Mouse (Mus musculus): Measurements from ENCODE around the gene Bhmt2. TPM values are rescaled to one million over a fixed set of nuclear protein-coding genes. Genes with fewer than 3 reads are reported as not detected.

Gene Bhmt2
- polyA plus RNA-seq, 1 experiment = 1.4 TPM

DNA sequence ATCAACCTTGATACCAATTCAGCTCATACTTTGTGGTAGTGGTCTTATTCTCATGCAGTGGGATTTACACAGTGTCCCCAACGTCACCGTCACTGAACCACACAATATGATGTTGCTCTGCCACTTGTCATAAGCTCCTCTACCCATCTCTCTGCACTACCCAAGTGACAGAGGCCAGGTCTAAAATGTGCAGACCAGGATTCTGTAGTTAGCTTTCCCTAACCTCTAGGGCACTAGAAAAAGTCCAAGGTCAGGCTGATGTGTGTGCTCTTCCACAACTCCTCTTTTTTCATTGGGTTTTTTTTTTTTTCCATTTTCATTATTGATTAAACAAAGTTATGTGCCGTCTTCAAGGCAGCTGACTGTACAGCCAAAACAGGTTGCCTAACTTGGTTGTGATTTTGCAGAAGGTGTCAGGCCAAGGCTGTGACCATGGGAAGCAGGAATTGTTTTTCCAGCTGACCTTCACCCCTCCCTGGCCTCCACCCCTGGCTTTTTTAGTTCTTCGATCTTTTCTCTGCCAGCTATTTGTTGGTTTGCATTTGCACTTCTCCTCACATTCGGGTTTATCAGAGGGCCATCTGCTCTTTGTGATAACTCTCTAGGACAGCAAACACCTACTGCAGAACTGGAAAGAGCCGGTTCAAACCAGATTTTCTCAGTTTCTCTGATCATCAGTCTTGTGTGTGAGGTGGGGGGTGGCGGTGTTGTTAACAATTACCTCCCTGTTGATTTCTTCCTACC, 25.5 kb downstream of the Bhmt2 start:
- no peak for DNase-seq (ENCODE audit: low read depth, low spot score)
- WGBS = 61% methylated on average over 7 of the region's 7 CpGs

- WGBS = 60% methylated on average over 4 of the region's 4 CpGs
- no peak for DNase-seq (ENCODE audit: low read depth, low spot score)
Observed at GRCm38 (mm10) chr13:93639636-93640035, 34.5 kb downstream of the Bhmt2 start.

GRCm38 (mm10) chr13:93637282-93638245, 36.5 kb downstream of the Bhmt2 start, which contains the start of gene Bhmt:
Gene Bhmt, minus strand, starts transcription at chr13:93637961.
- DNase-seq (ENCODE audit: low read depth, low spot score) = no peak
- 66% methylated on average over 19 of the region's 19 CpGs for WGBS

DNA sequence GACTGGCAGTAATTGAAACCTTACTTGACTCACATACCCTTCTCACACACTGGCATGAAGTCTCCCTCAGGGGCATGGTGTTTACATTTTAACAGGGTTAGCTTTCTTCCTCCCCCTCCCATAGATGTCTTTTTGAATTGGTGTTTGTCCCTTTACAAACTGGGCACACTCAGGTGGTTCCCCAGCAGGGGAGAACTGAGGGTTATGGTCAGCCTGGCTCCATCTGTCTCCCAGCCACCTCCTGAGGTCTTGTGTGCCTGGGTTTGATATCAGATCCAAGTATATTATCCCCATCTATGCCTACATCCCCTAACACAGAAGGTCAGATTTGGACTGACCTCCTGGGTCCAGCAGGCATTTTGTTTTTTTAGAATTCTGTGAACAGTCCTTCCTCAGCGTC, 37.5 kb downstream of the Bhmt2 start:
- 62% methylated on average over 1 of the region's 1 CpGs for WGBS
- no peak for DNase-seq (ENCODE audit: low read depth, low spot score)

DNA sequence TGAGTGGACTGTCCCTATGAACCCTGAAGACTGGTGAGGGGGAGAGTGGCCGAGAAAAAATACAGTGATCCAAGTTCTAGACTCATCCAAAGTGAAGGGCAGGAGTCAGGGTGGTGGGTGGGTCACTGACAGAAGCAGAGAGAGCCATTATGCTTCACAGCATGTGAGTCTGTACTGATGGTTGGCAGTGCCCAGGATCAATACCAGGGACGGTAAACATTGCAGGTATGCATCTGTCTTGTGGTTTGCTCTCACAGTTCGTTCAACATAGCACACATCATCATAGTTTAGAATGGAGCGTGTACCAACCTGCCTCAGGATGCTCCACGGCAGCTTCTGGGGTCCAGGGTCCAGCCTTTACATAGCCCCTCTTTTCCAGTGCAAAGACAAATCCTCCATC, 41.2 kb downstream of the Bhmt2 start:
- WGBS = 88% methylated on average over 5 of the region's 5 CpGs
- no peak for DNase-seq (ENCODE audit: low read depth, low spot score)

DNA sequence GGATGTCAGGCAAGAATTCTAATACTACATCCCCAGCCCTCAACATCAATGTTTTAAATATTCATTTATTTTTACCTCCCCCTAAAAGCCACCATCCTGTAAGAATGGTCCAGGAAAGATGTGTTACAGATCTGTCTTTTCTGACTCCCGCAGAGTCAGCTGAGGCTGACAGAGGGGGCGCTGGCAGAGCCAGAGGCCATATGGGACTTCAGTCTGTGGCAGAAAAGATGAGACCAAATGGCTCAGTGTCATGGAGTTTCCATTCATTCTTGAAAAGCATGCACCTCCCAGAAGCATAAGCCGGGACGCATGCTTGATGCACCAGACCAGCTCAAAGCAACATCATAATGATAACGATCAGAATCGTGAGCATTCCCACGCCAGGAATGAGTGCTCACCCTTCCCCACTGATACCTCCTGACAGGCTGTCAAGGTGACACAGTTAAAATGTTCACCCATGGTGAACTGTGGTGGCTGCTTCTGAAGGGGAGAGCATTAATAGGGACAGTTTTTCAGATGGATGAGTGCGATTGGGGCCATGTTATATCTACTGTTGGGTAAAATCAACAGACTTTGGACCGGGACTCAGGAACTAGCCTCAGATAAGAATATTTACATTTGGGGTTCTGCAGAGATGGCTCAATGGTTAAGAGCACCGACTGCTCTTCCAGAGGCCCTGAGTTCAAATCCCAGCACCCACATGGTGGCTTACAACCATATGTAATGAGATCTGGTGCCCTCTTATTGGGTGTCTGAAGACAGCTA, 43.0 kb downstream of the Bhmt2 start:
- DNase-seq (ENCODE audit: low read depth, low spot score) = no peak
- WGBS = 78% methylated on average over 10 of the region's 10 CpGs

GRCm38 (mm10) chr13:93628861-93629260, 45.2 kb downstream of the Bhmt2 start:
- 36% methylated on average over 6 of the region's 6 CpGs for WGBS
- no peak for DNase-seq (ENCODE audit: low read depth, low spot score)

DNA sequence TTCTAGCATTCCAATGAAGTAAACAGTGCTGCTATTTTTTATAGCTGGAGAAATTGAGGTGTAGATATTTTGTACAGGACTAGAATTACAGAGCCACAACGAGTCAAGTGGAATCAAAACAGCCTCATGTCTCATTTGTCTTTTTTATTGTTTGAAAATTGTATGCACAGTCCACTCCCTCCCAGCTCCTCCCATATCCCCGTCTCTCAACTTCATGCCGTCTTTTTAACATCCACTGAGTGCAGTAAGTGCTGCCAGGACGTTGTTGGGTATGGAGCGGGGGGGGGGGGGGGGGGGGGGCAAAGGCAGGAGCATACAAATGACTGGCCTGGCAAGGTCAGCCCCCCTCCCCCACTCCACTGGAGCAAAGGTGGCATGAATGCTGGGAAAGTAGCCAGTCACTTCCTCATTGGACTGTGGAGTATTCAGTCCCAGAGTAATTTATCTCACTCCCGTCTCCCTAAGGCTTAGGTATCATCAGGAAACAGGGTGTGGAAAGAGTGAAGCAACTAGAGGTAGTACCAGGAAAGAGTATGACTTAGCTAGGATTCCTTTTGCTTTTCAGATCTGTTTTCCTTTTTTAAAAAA, 59.6 kb downstream of the Bhmt2 start:
- 11% methylated on average over 6 of the region's 6 CpGs for WGBS
- DNase-seq (ENCODE audit: low read depth, low spot score) = peak; percentile 72

DNA sequence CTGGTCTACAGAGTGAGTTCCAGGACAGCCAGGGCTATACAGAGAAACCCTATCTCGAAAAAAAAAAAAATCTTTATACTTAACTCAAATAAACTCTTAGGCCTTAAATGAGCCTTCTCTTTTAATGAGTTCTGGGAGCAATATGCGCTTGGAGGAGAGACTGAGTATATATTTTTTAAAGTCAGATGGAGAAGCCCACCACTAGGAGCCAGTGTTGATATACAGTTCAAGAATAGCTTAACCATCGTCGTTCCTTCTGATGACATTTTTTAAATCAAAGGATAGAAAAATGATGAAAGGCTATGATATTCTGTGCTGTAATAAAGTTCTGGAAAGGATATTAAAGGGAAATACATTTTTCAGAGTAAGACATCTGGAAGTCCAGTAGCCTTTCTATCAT, 60.3 kb downstream of the Bhmt2 start:
- 63% methylated on average over 4 of the region's 4 CpGs for WGBS
- DNase-seq (ENCODE audit: low read depth, low spot score) = no peak

DNA sequence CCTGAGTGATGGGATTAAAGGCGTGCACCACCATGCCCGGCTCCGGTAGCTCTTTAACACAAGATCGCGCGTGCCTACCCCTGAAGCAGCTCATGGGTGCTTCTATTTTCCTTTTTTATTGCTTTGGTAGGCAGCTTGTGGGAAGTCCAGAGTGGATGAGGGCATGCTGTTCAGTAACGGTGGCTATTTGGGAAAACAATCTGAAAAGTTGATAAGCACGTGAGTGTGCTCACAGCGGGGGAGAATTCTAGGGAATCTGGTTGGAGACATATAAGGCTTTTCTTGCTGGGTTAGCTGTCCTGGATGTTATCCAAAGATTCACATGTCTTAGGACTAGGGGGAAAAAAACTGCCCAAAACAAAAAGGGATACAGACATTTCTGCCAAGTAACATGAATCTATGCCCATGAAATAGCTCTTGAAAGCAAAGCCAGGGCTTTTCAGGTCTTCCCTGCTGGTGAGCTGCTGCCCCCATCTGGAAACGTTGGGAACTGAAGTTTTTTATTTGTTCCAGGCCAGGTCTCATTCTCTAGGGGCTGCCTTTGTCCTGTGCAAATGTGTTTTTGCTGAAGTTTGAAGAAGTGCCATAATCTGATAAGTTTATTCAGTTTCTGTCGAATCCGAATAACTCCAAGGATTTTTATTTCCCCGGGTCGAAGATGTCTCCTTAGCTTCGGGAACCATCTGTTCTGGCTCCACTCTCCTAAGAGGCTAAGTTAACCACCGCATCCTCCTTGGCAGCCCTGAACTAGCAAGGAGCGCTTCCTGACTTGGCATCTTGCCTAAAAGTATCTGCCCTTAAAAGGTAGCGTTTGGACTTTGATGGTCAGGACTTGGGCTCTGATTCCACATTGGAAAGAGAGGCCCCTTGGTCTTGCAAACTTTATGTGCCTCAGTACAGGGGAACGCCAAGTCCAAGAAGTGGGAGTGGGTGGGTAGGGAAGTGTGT, 61.2 kb downstream of the Bhmt2 start:
- 37% methylated on average over 19 of the region's 19 CpGs for WGBS

DNA sequence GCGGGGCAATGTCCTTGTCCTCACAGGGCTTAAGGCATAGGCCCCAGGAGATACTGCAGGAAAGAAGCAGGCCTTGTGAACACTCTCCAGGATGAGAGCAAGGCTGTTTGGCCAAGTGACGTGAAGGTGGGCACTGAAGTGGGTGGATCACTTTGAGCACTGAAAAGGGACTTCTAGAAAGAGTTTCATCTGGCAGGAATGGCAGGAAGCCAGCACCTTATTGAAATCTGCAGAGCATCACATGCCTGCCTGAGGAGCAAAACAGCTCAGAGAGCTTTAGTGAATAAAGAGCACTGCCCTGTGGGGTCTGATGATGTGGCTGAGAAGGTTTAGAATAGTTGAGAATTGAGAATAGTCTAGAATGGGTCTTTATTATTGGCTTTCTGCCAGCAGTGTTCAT, 65.6 kb downstream of the Bhmt2 start:
- WGBS = 88% methylated on average over 2 of the region's 2 CpGs
- DNase-seq (ENCODE audit: low read depth, low spot score) = no peak

More for the DNA sequence above, 61.2 kb downstream of the Bhmt2 start:
- peak; percentile 64 for DNase-seq (ENCODE audit: low read depth, low spot score)

DNA sequence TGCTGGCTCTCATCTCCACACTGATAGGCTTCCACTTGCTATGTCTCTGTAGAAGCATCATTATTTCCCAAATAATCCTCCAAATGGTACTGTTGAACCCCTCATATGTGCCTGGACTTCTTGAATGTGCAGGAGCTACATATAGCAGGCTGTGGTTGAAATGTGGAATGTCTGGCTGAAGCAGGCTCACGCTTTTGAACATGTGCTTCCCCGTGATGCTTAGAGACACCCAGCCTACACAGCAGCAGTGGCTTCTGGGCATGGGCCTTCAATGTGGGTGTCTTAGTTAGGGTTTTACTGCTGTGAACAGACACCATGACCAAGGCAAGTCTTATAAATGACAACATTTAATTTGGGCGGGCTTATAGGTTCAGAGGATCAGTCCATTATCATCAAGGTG, 66.4 kb downstream of the Bhmt2 start:
- no peak for DNase-seq (ENCODE audit: low read depth, low spot score)
- 92% methylated on average over 3 of the region's 3 CpGs for WGBS

GRCm38 (mm10) chr13:93606868-93607578, 67.1 kb downstream of the Bhmt2 start:
- WGBS = 45% methylated on average over 13 of the region's 13 CpGs
- no peak for DNase-seq (ENCODE audit: low read depth, low spot score)

Other genes starting within 250 kb of the Bhmt2 start
- gene Jmy, start 174.5 kb downstream of the Bhmt2 start, polyA plus RNA-seq (2012; rRNA removed) = 2.2 and 2.9 TPM in 2 replicates
- gene Bhmt, start 36.3 kb downstream of the Bhmt2 start, polyA plus RNA-seq (2012; rRNA removed) = 1.3 TPM in 1 of 2 replicates, not detected in the other
- gene Dmgdh, start 131 bp upstream of the Bhmt2 start, polyA plus RNA-seq (2012; rRNA removed) = 0.38 TPM in 1 of 2 replicates, not detected in the other
- gene Arsb, start 97.3 kb upstream of the Bhmt2 start, polyA plus RNA-seq (2012; rRNA removed) = 8.4 and 10.7 TPM in 2 replicates

All from large intestine, adult 2 months (tissue).